Mouse (Mus musculus) G1E (cell line): Measurements from ENCODE around the gene Gm49416.

ENCODE experiments used
- CTCF ChIP-seq: IDR thresholded peaks from 2 replicates; pipeline ENCODE4 v1.5.1; 2012; ENCODE audit warnings: low read depth, low read length, inconsistent platforms, mixed read lengths
- GATA1 ChIP-seq: IDR thresholded peaks from 2 replicates; pipeline ENCODE4 v1.6.1; 2012; ENCODE audit warnings: borderline replicate concordance, low read length, inconsistent platforms, mixed read lengths
- POLR2AphosphoS5 ChIP-seq: IDR thresholded peaks from 2 replicates; pipeline ENCODE4 v1.6.1; 2012; ENCODE audit warnings: low read depth, low read length, inconsistent platforms; ENCODE audit not compliant: insufficient replicate concordance
- TAL1 ChIP-seq: conservative IDR thresholded peaks from 2 replicates; pipeline ENCODE4 v1.6.1; 2012; ENCODE audit warnings: low read depth, low read length, inconsistent platforms, mixed read lengths

GRCm38 (mm10) chr19:8895397-8895960, 6.8 kb downstream of the Gm49416 start:
- TF ChIP-seq POLR2AphosphoS5 (no peak), CTCF (no peak), TAL1 (no peak), GATA1 (no peak)
